Mouse (Mus musculus) naive thymus-derived CD4-positive, alpha-beta T cell, adult 2 months (primary cell): ENCODE data around the gene Zc3hav1l.

Experiments used
- DNase-seq: peaks from one replicate; pipeline ENCODE4 v3.0.0-alpha.2; 2011; ENCODE audit warnings: low read depth

Gene Zc3hav1l

GRCm38 (mm10) chr6:38263393-38264159 lies 35.5 kb downstream of the Zc3hav1l start:
- no peak for DNase-seq

DNA sequence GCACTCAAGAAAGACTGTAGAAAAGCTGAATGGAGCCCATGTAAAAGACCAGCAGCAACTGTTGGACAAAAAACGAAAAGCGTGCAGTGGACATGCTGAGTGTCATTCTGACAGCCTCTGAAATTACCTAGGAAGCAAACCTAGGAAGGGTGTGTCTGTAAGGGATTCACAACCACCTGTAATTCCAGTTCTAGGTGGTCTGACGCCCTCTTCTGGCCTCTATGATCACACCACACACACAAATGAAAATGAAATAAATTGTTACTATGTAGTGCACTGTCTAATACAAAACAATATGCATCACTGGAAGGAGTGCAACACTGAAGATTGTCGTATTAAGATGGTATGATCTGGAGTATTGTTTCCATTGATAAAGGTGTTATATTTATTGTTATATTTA lies 37.2 kb downstream of the Zc3hav1l start:
- DNase-seq: no peak

GRCm38 (mm10) chr6:38257506-38257905 lies 41.6 kb downstream of the Zc3hav1l start:
- no peak for DNase-seq

- DNase-seq: no peak
These were observed 42.3 kb downstream of the Zc3hav1l start for GRCm38 (mm10) chr6:38256793-38257192.

DNA sequence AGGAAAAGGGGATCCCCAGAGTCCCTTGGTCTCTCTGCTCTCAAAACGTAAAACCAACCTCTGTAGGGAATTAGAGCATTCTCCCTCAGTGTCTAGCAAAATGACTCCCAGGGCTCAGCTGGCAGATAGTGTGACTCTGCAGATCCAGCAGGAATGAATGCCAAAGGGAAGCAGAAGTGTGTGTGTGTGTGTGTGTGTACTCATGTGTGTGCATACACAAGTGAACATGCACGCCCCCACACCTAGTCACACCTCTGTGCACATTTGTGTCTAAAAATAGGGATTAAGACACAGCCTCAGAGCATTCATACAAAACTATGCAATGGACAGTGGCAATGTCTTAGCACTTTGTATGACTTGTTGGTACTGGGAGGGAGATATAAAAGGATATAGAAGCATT lies 43.3 kb downstream of the Zc3hav1l start:
- DNase-seq: no peak

DNA sequence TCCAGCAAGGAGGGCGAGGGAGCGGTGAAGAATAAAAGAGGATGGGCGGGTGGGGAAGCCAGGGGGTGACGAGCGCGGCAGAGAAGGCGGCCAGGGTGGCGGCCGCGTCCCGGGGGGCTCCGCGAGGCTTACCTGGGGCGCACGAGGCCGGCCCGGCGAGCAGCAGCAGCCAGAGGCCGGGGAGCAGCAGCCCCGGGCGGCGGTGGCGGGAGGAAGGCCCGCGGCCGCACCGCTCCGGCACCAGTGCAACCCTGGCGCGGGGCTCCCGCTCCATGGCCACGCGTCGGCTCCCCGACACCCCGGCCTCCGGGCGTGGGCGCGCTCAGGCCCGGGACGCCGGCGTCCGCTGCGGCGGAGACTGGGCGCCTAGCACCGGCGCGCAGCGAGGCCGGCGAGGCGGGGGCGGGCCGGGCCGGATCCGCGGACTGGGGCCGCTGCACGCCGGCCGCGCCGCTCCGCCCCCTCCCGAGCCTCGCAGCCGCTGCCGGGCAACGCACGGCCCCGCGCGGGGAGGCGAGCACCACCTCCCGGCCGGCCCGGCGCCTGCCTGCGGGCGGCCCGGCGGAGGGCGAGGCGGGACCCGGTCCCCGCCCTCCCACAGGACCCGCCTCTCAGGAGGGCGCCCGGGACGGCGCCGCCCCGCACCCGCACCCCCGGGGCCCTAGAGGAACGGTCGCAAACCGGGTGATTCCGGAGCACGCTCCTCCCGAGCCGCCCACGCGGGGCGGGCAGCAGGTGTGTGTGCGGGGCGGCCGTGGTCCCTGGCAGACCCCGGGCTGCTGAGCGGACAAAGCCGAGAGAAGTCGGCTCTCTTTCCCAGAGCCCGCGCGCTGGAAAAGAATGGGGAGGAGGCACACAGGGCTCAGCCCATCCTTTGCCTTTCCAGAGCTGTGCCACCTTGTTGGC lies 45.1 kb downstream of the Zc3hav1l start, which contains the start of gene D630045J12Rik:
Gene D630045J12Rik (minus strand): TSS at position 274 of the 906 bp plus-strand sequence.
- peak; percentile 39 for DNase-seq

GRCm38 (mm10) chr6:38252766-38253735 lies 46.0 kb downstream of the Zc3hav1l start:
- DNase-seq: no peak

DNA sequence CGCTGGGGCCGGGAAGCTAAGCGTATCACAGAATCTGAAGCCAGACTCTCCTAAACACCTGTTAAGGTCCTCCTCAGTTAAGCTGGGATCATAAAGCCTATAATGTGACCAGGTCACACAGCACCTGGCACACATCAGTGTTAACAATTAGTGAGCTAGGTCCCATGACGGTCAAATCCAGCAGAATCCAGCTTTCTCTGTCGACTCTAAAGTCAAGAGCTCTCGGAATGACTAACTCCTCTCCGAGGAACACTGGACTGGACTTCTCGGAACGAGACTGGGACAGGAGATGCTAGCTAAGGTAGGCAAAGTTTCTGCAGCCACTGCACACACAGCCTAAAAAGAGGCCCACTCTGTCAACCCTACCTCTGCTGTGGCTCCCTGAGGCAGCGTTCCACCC lies 46.9 kb downstream of the Zc3hav1l start:
- DNase-seq: no peak

DNA sequence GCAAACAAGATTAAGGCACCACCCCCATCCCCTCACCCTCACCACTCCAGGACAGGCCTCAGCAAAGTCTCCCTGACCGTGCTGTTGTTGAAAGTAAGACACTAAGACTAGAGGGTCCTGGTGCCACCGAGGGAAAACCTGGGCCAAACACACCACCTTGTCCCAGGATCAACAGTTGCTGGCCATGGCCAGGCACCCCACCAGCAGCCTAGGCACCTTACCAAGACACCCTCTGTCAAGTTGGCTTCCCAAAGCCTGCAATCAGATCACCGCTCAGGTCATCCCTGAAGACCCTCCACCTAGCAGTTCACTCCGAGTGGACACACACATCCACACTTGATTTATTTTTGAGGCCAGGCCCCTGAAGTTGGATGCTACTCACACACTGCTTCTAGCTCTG lies 47.6 kb downstream of the Zc3hav1l start:
- no peak for DNase-seq

GRCm38 (mm10) chr6:38247362-38247761 lies 51.7 kb downstream of the Zc3hav1l start:
- DNase-seq: no peak

DNA sequence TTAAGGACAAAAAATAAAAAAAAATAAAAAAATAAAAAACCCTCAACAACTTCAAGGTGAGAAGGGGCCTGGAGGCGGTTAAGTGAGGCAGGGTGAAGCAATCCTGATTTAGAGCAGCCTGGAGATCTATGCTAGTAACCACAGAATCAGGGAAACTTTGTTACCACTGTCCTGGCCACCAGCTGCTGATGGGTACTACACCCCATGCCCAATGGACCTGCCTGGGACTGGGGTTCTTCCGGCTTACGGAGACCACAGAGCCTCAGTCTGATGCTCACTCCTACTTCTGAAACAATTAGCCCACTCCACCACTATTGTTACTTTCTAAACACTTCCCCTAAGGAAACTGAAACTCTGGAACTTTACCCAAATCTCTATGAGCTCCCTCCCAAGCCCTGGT lies 54.3 kb downstream of the Zc3hav1l start:
- no peak for DNase-seq

GRCm38 (mm10) chr6:38244167-38244566 lies 54.9 kb downstream of the Zc3hav1l start:
- no peak for DNase-seq

DNA sequence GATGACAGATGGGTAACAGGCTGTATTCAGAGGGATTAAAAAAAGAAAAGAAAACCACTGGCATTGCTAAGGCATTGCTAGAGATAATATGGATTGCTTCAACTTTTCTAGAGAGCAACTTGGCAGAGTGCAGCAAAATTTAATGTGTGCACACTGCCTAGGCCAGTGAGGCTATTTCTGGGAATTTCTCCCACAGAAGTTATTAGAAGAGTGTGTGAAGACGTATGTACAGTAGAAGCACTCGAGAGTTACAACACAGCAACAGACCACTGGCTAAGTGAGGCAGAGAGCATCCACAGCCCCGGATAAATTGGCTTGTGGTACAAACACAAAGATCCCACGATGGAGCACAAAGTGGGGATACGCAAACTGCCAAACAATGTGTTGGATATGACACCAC lies 56.2 kb downstream of the Zc3hav1l start:
- DNase-seq: no peak

DNA sequence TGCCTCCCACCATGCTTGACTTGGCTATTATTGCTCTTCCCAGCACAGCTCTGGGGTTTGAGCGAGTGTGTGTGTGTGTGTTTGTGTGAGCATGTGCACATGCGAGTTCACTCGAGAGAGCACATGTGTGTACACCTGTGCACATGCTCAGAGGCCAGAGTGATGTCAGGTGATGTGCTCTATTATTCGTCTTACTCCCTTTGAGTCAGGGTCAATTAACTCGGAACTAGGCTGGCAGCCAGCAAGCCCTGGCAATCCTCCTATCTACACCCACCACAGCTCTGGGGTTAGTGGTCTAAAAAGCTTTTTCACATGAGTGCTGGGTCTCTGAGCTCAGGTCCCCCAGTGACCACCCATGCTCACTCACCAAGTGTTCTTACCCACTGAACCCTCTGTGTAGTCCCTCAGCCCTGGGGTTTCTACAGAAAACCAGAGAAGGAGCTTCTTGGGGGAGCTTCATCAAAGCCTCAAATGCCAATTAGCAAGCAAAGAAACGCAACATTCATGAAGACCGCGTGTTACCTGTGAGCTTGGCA lies 56.7 kb downstream of the Zc3hav1l start:
- DNase-seq: no peak

DNA sequence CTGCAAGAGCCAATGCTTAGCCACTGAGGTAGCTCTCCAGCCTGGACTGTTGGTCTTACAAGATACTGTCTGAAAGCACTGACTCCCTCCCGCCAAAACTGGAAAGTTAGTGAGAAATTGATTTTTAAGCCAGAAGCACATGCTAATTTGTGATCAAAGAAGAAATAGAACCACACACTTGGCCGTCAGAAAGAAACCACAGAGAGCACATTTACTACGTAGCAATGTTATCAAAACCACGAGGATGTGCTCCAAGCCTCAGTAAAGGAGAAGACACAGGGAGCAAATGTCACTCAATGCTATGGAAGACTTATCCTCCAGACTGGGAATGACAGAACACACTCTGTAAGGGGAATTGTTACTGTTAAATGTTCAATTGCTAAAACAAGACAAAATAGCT lies 57.6 kb downstream of the Zc3hav1l start:
- DNase-seq: no peak

GRCm38 (mm10) chr6:38240618-38241017 lies 58.4 kb downstream of the Zc3hav1l start:
- DNase-seq: no peak

- no peak for DNase-seq
These were observed 60.7 kb downstream of the Zc3hav1l start for GRCm38 (mm10) chr6:38238382-38238781.
